ENCODE assay signal across 25 mouse cellular contexts in the genomic region with DNA sequence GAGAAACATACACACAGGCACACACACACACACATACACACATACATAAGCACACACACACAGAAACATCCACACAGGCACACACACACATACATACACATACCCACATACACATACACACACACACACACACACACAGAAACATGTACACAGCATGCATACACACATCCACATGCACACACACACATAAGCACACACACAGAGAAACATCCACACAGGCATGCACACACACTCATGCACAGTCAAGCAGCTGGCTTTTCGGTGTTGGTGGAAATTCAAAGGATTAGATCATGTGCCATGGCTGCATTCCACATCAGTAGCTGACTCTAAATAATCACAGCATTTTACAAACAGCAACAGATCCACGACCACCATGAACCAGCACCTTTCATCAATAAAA.
DNase-seq lines count a peak whose midpoint lies in the region; ATAC-seq and TF ChIP-seq lines count a peak whose summit lies in the region.
"Had no signal": no experiment of that assay in that cellular context is flagged by ENCODE, and none has a peak within 500 bp of the region (broad histone marks: within the 10 kb centered on the region; RNA-seq: fewer than 3 reads in every experiment).

No protein-coding gene starts in this region.

- 79% methylated on average over 2 of the region's 2 CpGs for WGBS in hindbrain, embryonic 11.5 days
- 86% methylated on average over 2 of the region's 2 CpGs for WGBS in hindbrain, embryonic 10.5 days
- WGBS in midbrain, embryonic 13.5 days, result 61% methylated on average over 2 of the region's 2 CpGs
- WGBS in midbrain, postnatal 0 days, result 42% methylated on average over 2 of the region's 2 CpGs
- 49% methylated on average over 2 of the region's 2 CpGs for WGBS in hindbrain, postnatal 0 days

- H3K36me3 ChIP-seq in hindbrain, embryonic 11.5 days (ENCODE audit: control insufficient read depth, insufficient read depth, low read length), result no peaks in the 10 kb centered on the region
- H3K36me3 ChIP-seq in hindbrain, embryonic 10.5 days, result no peaks in the 10 kb centered on the region
- no peaks in the 10 kb centered on the region for H3K36me3 ChIP-seq in midbrain, embryonic 13.5 days
- H3K36me3 ChIP-seq in midbrain, postnatal 0 days (ENCODE audit: insufficient read depth, low read length), result no peaks in the 10 kb centered on the region
- no peaks in the 10 kb centered on the region for H3K36me3 ChIP-seq in hindbrain, postnatal 0 days (ENCODE audit: insufficient read depth, low read length)
- H3K36me3 ChIP-seq: embryonic facial prominence, embryonic 12.5 days; heart, embryonic 10.5 days; heart, embryonic 15.5 days; liver, embryonic 15.5 days had no signal

- no peak overlapping the region for H3K27ac ChIP-seq in hindbrain, embryonic 11.5 days (ENCODE audit: low read depth, low read length)
- no peak overlapping the region for H3K27ac ChIP-seq in hindbrain, embryonic 10.5 days
- H3K27ac ChIP-seq in midbrain, embryonic 13.5 days, result no peak overlapping the region; the same call in 1 of the 2 replicates
- H3K27ac ChIP-seq in midbrain, postnatal 0 days (ENCODE audit: low read depth, low read length), result no peak overlapping the region
- H3K27ac ChIP-seq in hindbrain, postnatal 0 days, result no peak overlapping the region
- H3K27ac ChIP-seq: embryonic facial prominence, embryonic 12.5 days; heart, embryonic 10.5 days; heart, embryonic 15.5 days; liver, embryonic 15.5 days had no signal

- H3K9ac ChIP-seq in hindbrain, embryonic 11.5 days (ENCODE audit: low read depth, low read length), result no peak overlapping the region
- no peak overlapping the region for H3K9ac ChIP-seq in midbrain, embryonic 13.5 days (replicated peaks)
- no peak overlapping the region for H3K9ac ChIP-seq in midbrain, postnatal 0 days (replicated peaks; ENCODE audit: low read length, poor library complexity, severe bottlenecking)
- H3K9ac ChIP-seq in hindbrain, postnatal 0 days (replicated peaks; ENCODE audit: low read length), result no peak overlapping the region
- H3K9ac ChIP-seq: embryonic facial prominence, embryonic 12.5 days; heart, embryonic 15.5 days; liver, embryonic 15.5 days; lung, embryonic 14.5 days had no signal

- H3K27me3 ChIP-seq in hindbrain, embryonic 11.5 days (ENCODE audit: control insufficient read depth, insufficient read depth, low read length), result no peaks in the 10 kb centered on the region
- no peaks in the 10 kb centered on the region for H3K27me3 ChIP-seq in hindbrain, embryonic 10.5 days (ENCODE audit: insufficient read depth, poor library complexity, severe bottlenecking)
- H3K27me3 ChIP-seq in midbrain, embryonic 13.5 days, result no peaks in the 10 kb centered on the region
- no peaks in the 10 kb centered on the region for H3K27me3 ChIP-seq in midbrain, postnatal 0 days (ENCODE audit: insufficient read depth, low read length)
- H3K27me3 ChIP-seq in hindbrain, postnatal 0 days (ENCODE audit: insufficient read depth, low read length), result no peaks in the 10 kb centered on the region
- H3K27me3 ChIP-seq: embryonic facial prominence, embryonic 12.5 days; heart, embryonic 15.5 days; liver, embryonic 15.5 days had no signal

- H3K4me3 ChIP-seq in hindbrain, embryonic 11.5 days (ENCODE audit: low read depth, low read length), result no peak overlapping the region
- H3K4me3 ChIP-seq in hindbrain, embryonic 10.5 days, result no peak overlapping the region
- no peak overlapping the region for H3K4me3 ChIP-seq in midbrain, embryonic 13.5 days (replicated peaks)
- no peak overlapping the region for H3K4me3 ChIP-seq in midbrain, postnatal 0 days (ENCODE audit: low read depth, low read length)
- no peak overlapping the region for H3K4me3 ChIP-seq in hindbrain, postnatal 0 days (ENCODE audit: low read length)
- H3K4me3 ChIP-seq: embryonic facial prominence, embryonic 12.5 days; heart, embryonic 10.5 days; heart, embryonic 15.5 days; liver, embryonic 15.5 days had no signal

- DNase-seq in hindbrain, embryonic 11.5 days (ENCODE audit: low spot score), result no peak
- no peak for DNase-seq in hindbrain, embryonic 10.5 days (ENCODE audit: low spot score)
- no peak for DNase-seq in midbrain, postnatal 0 days (ENCODE audit: low spot score)
- no peak for DNase-seq in hindbrain, postnatal 0 days (ENCODE audit: low spot score)
- DNase-seq in heart, adult 11 months, result no peak
- no peak for DNase-seq in lung, postnatal 10 days
- DNase-seq: adrenal gland, postnatal 14 days; cerebellum, adult 11-12 months; cerebellum, adult 9-11 months; embryo, embryonic 11 days; gastrocnemius, postnatal 10 days; kidney, adult 8-10 months; kidney, postnatal 10 days; layer of hippocampus, postnatal 36 days; left cerebral cortex, postnatal 4 days; liver; lung, embryonic 14.5 days; thymus, adult 2 months; thymus, postnatal 36 days had no signal

- ATAC-seq in hindbrain, embryonic 11.5 days (ENCODE audit: low FRiP score), result peak; percentile 57; the same call in 1 of the 2 replicates
- ATAC-seq in midbrain, embryonic 13.5 days, result peak; percentile 62; the same call in 1 of the 2 replicates
- no peak for ATAC-seq in midbrain, postnatal 0 days (ENCODE audit: low FRiP score)
- ATAC-seq in hindbrain, postnatal 0 days, result 0 out of 2 replicates have a peak, but pooled peaks have one; percentile 21
- ATAC-seq: intestine, embryonic 16.5 days had no signal

- no peaks in the 10 kb centered on the region for H3K9me3 ChIP-seq in hindbrain, embryonic 11.5 days (ENCODE audit: control insufficient read depth, low read length)
- H3K9me3 ChIP-seq in hindbrain, embryonic 10.5 days, result peaks cover 2% of the 10 kb centered on the region; the same call in 1 of the 2 replicates
- H3K9me3 ChIP-seq in midbrain, embryonic 13.5 days, result no peaks in the 10 kb centered on the region
- no peaks in the 10 kb centered on the region for H3K9me3 ChIP-seq in midbrain, postnatal 0 days (ENCODE audit: low read length)
- H3K9me3 ChIP-seq in hindbrain, postnatal 0 days (ENCODE audit: low read length), result no peaks in the 10 kb centered on the region
- H3K9me3 ChIP-seq: embryonic facial prominence, embryonic 12.5 days; heart, embryonic 10.5 days; heart, embryonic 15.5 days; liver, embryonic 15.5 days had no signal

- no peaks in the 10 kb centered on the region for H3K4me1 ChIP-seq in hindbrain, embryonic 11.5 days (replicated peaks; ENCODE audit: control insufficient read depth, insufficient read depth, low read length)
- H3K4me1 ChIP-seq in hindbrain, embryonic 10.5 days (replicated peaks), result peaks cover 5% of the 10 kb centered on the region
- H3K4me1 ChIP-seq in midbrain, embryonic 13.5 days (replicated peaks), result peaks cover 13% of the 10 kb centered on the region; the same call in 1 of the 2 replicates
- no peaks in the 10 kb centered on the region for H3K4me1 ChIP-seq in midbrain, postnatal 0 days (ENCODE audit: insufficient read depth, low read length)
- no peaks in the 10 kb centered on the region for H3K4me1 ChIP-seq in hindbrain, postnatal 0 days (ENCODE audit: insufficient read depth, low read length)
- H3K4me1 ChIP-seq: heart, embryonic 10.5 days; heart, embryonic 15.5 days; liver, embryonic 15.5 days had no signal

- no peak overlapping the region for H3K4me2 ChIP-seq in hindbrain, embryonic 11.5 days (replicated peaks; ENCODE audit: low read depth, low read length)
- no peak overlapping the region for H3K4me2 ChIP-seq in midbrain, embryonic 13.5 days (replicated peaks)
- H3K4me2 ChIP-seq in midbrain, postnatal 0 days (ENCODE audit: low read depth, low read length, poor library complexity, severe bottlenecking), result no peak overlapping the region
- H3K4me2 ChIP-seq in hindbrain, postnatal 0 days (ENCODE audit: low read depth, low read length), result no peak overlapping the region
- H3K4me2 ChIP-seq: embryonic facial prominence, embryonic 12.5 days; heart, embryonic 15.5 days; liver, embryonic 15.5 days; lung, embryonic 14.5 days had no signal

- no peak for TF ChIP-seq CTCF in midbrain, postnatal 0 days (IDR thresholded peaks at IDR 0.05)
- no peak for TF ChIP-seq CTCF in hindbrain, postnatal 0 days (IDR thresholded peaks at IDR 0.05; ENCODE audit: low read depth)
